Mouse (Mus musculus): ENCODE results near the gene Ptger1.

DNA sequence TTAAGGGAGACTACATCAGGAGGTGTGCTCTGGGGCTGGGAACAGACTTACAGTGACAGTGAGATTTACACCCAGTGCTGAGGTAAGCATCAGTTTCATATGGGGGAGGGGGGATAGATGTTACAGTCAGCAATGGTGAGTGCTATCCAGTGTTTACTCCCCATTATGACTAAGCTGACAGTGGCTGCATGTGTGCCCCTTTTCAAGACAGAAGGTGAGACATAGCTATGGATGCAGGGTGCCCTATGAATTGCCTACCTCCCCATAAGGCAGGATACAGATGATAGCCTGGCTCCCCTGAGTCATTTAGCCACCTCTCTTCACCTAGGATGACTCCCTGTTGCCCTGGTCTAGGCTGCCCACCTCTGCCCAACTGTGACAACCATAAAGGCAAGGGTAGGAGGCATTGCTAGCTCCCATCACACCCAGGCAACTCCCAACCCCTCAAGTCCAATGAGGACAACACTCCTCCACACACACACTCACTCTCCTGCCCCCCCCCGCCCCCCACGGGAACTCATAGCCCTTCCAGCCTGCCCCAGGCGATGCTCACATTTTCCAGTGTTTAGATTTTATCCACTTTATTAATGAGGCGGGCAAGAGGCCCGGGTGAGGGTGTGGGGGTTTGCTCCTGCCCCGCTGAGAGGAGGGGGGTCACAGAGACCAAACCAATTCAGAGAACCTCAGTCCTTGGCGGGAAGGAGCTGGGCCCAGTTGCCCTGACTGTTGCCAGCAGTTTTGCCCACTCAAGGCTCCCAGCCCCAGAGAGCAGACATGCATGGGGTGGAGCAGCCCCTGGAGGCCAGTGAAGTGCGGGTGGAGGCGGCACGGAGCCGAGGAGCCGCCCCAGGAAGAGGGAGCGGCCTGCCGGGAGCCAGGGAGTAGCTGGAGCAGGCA, at the start of gene Ptger1:
- TF ChIP-seq MAX (IDR thresholded peaks at IDR 0.05; ENCODE audit: low read depth): no peak
- TF ChIP-seq POLR2A (IDR thresholded peaks at IDR 0.05; ENCODE audit: insufficient read length, low read depth): no peak
- TF ChIP-seq CEBPB (IDR thresholded peaks at IDR 0.05; ENCODE audit: insufficient read depth, poor library complexity, severe bottlenecking): no peak
- no peak for TF ChIP-seq TCF12 (IDR thresholded peaks at IDR 0.05; ENCODE audit: insufficient read depth, poor library complexity, severe bottlenecking)

Data from myocyte (in vitro differentiated cells).